ENCODE assay signal across 8 mouse cellular contexts in the genomic region with DNA sequence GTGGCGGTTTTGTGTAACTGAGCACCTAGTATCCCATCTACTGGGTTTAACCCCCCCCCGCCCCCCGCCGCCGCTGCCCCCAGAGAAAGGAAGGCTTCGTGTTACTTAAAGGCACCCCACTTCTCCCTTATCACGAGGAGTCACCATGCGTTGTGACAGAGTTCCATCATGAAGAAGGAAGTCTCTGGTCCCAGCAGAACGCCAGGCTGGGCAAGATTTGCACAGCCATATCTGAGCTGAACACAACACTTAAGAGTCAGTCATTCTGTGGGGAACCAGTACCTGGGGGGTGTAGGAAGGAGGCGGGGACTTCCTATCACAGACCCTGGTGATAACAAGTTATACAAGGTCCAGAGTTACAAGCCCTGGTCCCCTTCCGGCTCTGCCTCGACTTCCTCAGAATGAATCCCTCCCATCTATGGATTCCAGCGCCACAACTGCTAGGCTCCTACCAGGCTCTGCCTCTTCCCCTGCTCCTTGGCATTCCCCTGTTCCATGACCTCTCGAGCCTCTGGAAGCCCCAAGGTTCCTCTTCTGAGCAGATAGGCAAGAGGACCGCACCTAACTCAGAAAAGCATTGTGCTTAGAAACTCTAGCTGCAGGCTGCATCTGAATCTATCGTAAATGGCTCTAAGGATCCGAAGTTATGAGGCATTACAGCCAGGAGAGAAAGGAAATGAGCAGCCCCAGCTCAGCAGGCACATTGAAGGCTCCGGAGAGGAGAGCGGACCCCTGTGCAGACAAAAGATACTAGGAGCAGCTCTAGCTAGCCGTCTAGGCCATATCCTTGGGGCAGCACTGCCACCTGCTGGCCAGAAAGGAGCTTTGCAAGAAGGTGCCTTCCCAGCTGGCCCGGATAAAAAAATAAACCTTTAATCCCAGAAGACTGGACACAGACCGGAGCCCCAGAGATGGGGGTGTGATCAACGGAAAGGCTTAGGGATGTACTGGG. TPM values are rescaled to one million over a fixed set of nuclear protein-coding genes. Genes with fewer than 3 reads are reported as not detected.
DNase-seq lines count a peak whose midpoint lies in the region; ATAC-seq lines count a peak whose summit lies in the region.

No protein-coding gene starts in this region.

- H3K4me1 ChIP-seq in forebrain, embryonic 14.5 days (ENCODE audit: control insufficient read depth, insufficient read depth, low read length) = no peaks in the 10 kb centered on the region

- H3K27ac ChIP-seq in forebrain, embryonic 14.5 days (ENCODE audit: low read depth, low read length) = no peak overlapping the region

- no peaks in the 10 kb centered on the region for H3K9me3 ChIP-seq in forebrain, embryonic 14.5 days (replicated peaks; ENCODE audit: control insufficient read depth, low read length)

- peak overlapping the region; percentile 46 for H3K9ac ChIP-seq in forebrain, embryonic 14.5 days (ENCODE audit: low read length)

- WGBS in forebrain, embryonic 14.5 days = 58% methylated on average over 23 of the region's 23 CpGs

- no peaks in the 10 kb centered on the region for H3K36me3 ChIP-seq in forebrain, embryonic 14.5 days (ENCODE audit: control insufficient read depth, insufficient read depth, low read length)

- peak; percentile 49 for DNase-seq in MN1 (ENCODE audit: low spot score)
- peak; percentile 35 for DNase-seq in c-Kit-positive CD71-positive TER-119-negative erythroid progenitor cells, embryonic 14.5 days (ENCODE audit: low read depth)
- peak; percentile 91 for DNase-seq in forebrain, embryonic 14.5 days (ENCODE audit: low spot score)
- DNase-seq in heart, postnatal 4 days = peak; percentile 74
- peak; percentile 30 for DNase-seq in layer of hippocampus, adult 9-10 months (ENCODE audit: low spot score)
- peak; percentile 69 for DNase-seq in lung, postnatal 10 days
- peak; percentile 84 for DNase-seq in retina, embryonic 14.5 days (ENCODE audit: low spot score)
- DNase-seq in urinary bladder, postnatal 14 days (ENCODE audit: low spot score) = peak; percentile 54

- H3K4me3 ChIP-seq in forebrain, embryonic 14.5 days (ENCODE audit: low read depth, low read length) = no peak overlapping the region

- ATAC-seq in forebrain, embryonic 14.5 days = peak; percentile 91

- H3K4me2 ChIP-seq in forebrain, embryonic 14.5 days (ENCODE audit: low read length) = 0 out of 2 replicates have a peak overlapping the region, but pooled peaks have one; percentile 2

- no peaks in the 10 kb centered on the region for H3K27me3 ChIP-seq in forebrain, embryonic 14.5 days (replicated peaks; ENCODE audit: control insufficient read depth, insufficient read depth, low read length)

RNA-seq across cellular contexts. Expression of a gene that starts 51.0 kb away (rescaled TPM):
- 73.6 and 76.3 TPM in 2 replicates for polyA plus RNA-seq in forebrain, embryonic 14.5 days (2014; fragmentation: Nextera tagmentation; extraction: Ambion mirVana)
- total RNA-seq in heart, postnatal 4 days (2021) = 10 to 100 TPM; 43.1 to 45.6 TPM

RNA-seq across cellular contexts. Expression of a gene that starts 51.0 kb away (rescaled TPM):
- polyA plus RNA-seq in forebrain, embryonic 14.5 days (2014; fragmentation: Nextera tagmentation; extraction: Ambion mirVana) = 68.3 and 71.4 TPM in 2 replicates
- 10 to 100 TPM; 26.8 to 27.6 TPM for total RNA-seq in heart, postnatal 4 days (2021)

Comparison
In these comparisons a context has a peak if more than half of its experiments do, and no peak if none do; other contexts are left out.
1. DNase-seq: peak in every context shown above with its lines; median percentile 91 in forebrain, embryonic 14.5 days; 84 in retina, embryonic 14.5 days; 74 in heart, postnatal 4 days; 69 in lung, postnatal 10 days; 54 in urinary bladder, postnatal 14 days; 49 in MN1; 35 in c-Kit-positive CD71-positive TER-119-negative erythroid progenitor cells, embryonic 14.5 days; 30 in layer of hippocampus, adult 9-10 months.